Mouse (Mus musculus): ENCODE results near the gene Iffo1. TPM values are rescaled to one million over a fixed set of nuclear protein-coding genes. Genes with fewer than 3 reads are reported as not detected.

The Iffo1 gene
- total RNA-seq, 2 experiments from 2014 or later = 63.4 to 77.7 TPM

- DNase-seq (ENCODE audit: extremely low spot score in 1 of 2, low spot score in 1 of 2) = no peak
Measured at GRCm38 (mm10) chr6:125190816-125191215, 45.8 kb downstream of the Iffo1 start.

- peak; percentile 89 to 94 for DNase-seq (ENCODE audit: extremely low spot score in 1 of 2, low spot score in 1 of 2)
Measured at GRCm38 (mm10) chr6:125191332-125192015, 46.4 kb downstream of the Iffo1 start, which contains the start of the genes Ncapd2 and Mrpl51. Gene Ncapd2 (minus strand): TSS chr6:125191701. Gene Mrpl51 (plus strand): TSS chr6:125191801.

- peak; percentile 74 to 80 for DNase-seq (ENCODE audit: extremely low spot score in 1 of 2, low spot score in 1 of 2)
Measured at GRCm38 (mm10) chr6:125192016-125192714, 47.1 kb downstream of the Iffo1 start.

- DNase-seq (ENCODE audit: extremely low spot score in 1 of 2, low spot score in 1 of 2) = no peak
Measured at GRCm38 (mm10) chr6:125192841-125193240, 47.8 kb downstream of the Iffo1 start.

- DNase-seq (ENCODE audit: extremely low spot score in 1 of 2, low spot score in 1 of 2) = no peak
Measured at GRCm38 (mm10) chr6:125193390-125193789, 48.3 kb downstream of the Iffo1 start.

GRCm38 (mm10) chr6:125195541-125196075 is 50.6 kb downstream of the Iffo1 start:
- DNase-seq (ENCODE audit: extremely low spot score in 1 of 2, low spot score in 1 of 2) = no peak

GRCm38 (mm10) chr6:125196301-125196700 is 51.3 kb downstream of the Iffo1 start:
- DNase-seq (ENCODE audit: extremely low spot score in 1 of 2, low spot score in 1 of 2) = no peak

GRCm38 (mm10) chr6:125197166-125197565 is 52.1 kb downstream of the Iffo1 start:
- DNase-seq (ENCODE audit: extremely low spot score in 1 of 2, low spot score in 1 of 2) = no peak

- no peak for DNase-seq (ENCODE audit: extremely low spot score in 1 of 2, low spot score in 1 of 2)
Measured at GRCm38 (mm10) chr6:125210436-125210835, 65.4 kb downstream of the Iffo1 start.

Small RNA genes within 50 kb of the gene (microRNA-seq; reads per million reads assigned to microRNA genes)
- gene Mir3098 (0 to 0.92 reads per million in 2 experiments), gene Mir7045 (2.4 to 5.0 reads per million in 2 experiments)

Other genes with a start within 250 kb of the Iffo1 start
- gene Lag3, start 233.5 kb upstream of the Iffo1 start, total RNA-seq (2021) = 1 to 10 TPM; 2.4 to 2.6 TPM
- gene Ptms, start 225.1 kb upstream of the Iffo1 start, total RNA-seq (2021) = 1,000 to 10,000 TPM; 1,178 to 1,233 TPM
- gene Mlf2, start 213.9 kb upstream of the Iffo1 start, total RNA-seq (2021) = 100 to 1,000 TPM; 670 to 704 TPM
- gene Cops7a, start 179.7 kb upstream of the Iffo1 start, total RNA-seq (2021) = 100 to 1,000 TPM; 144 to 151 TPM
- gene Pianp, start 148.5 kb upstream of the Iffo1 start, total RNA-seq (2021) = 100 to 1,000 TPM; 139 to 188 TPM
- 10 to 100 TPM; 42.4 to 49.6 TPM for gene Zfp384, start 136.1 kb upstream of the Iffo1 start, total RNA-seq (2021)
- 10 to 100 TPM; 61.4 to 61.5 TPM for gene Ing4, start 105.5 kb upstream of the Iffo1 start, total RNA-seq (2021)
- 10 to 100 TPM in 1 of 2 experiments, 1 to 10 TPM in 1; 8.2 to 12.4 TPM for gene Acrbp, start 95.6 kb upstream of the Iffo1 start, total RNA-seq (2021)
- under 1 TPM; 0.35 to 0.96 TPM for gene Lpar5, start 77.3 kb upstream of the Iffo1 start, total RNA-seq (2021)
- 100 to 1,000 TPM; 153 to 194 TPM for gene Chd4, start 49.3 kb upstream of the Iffo1 start, total RNA-seq (2021)
- 10 to 100 TPM; 29.5 TPM for gene Nop2, start 13.3 kb upstream of the Iffo1 start, total RNA-seq (2021)
- 1,000 to 10,000 TPM; 2,323 to 2,636 TPM for gene Gapdh, start 21.2 kb downstream of the Iffo1 start, total RNA-seq (2021)
- 10 to 100 TPM; 24.1 to 27.6 TPM for gene Ncapd2, start 46.5 kb downstream of the Iffo1 start, total RNA-seq (2021)
- gene Mrpl51, start 46.6 kb downstream of the Iffo1 start, total RNA-seq (2021) = 10 to 100 TPM; 64.4 to 66.0 TPM
- gene Vamp1, start 70.3 kb downstream of the Iffo1 start, total RNA-seq (2021) = 10 to 100 TPM; 71.1 to 71.4 TPM
- gene Tapbpl, start 86.6 kb downstream of the Iffo1 start, total RNA-seq (2021) = 1 to 10 TPM; 2.5 to 3.3 TPM
- gene Cd27, start 91.8 kb downstream of the Iffo1 start, total RNA-seq (2021) = not detected
- not detected for gene Tuba3a, start 140.8 kb downstream of the Iffo1 start, total RNA-seq (2021)
- gene Ltbr, start 168.6 kb downstream of the Iffo1 start, total RNA-seq (2021) = 10 to 100 TPM in 1 of 2 experiments, 1 to 10 TPM in 1; 8.7 to 10.2 TPM
- gene Scnn1a, start 175.4 kb downstream of the Iffo1 start, total RNA-seq (2021) = 1 to 10 TPM; 3.8 to 3.9 TPM
- gene Tnfrsf1a, start 204.1 kb downstream of the Iffo1 start, total RNA-seq (2021) = 10 to 100 TPM; 11.2 to 12.5 TPM
- gene Plekhg6, start 235.6 kb downstream of the Iffo1 start, total RNA-seq (2021) = not detected

Measured in layer of hippocampus, postnatal 25 days (tissue).